Mouse (Mus musculus) megakaryocyte, embryonic 14.5 days (primary cell): ENCODE results near the gene Pkdcc.

Source experiments
- FLI1 ChIP-seq: IDR thresholded peaks from 2 replicates; pipeline ENCODE4 v1.6.1; 2012; ENCODE audit warnings: low read length, inconsistent platforms, mixed read lengths
- GATA1 ChIP-seq: IDR thresholded peaks from 3 replicates; pipeline ENCODE4 v1.6.1; 2012; ENCODE audit warnings: mixed read lengths, low read length, inconsistent platforms, borderline replicate concordance

DNA sequence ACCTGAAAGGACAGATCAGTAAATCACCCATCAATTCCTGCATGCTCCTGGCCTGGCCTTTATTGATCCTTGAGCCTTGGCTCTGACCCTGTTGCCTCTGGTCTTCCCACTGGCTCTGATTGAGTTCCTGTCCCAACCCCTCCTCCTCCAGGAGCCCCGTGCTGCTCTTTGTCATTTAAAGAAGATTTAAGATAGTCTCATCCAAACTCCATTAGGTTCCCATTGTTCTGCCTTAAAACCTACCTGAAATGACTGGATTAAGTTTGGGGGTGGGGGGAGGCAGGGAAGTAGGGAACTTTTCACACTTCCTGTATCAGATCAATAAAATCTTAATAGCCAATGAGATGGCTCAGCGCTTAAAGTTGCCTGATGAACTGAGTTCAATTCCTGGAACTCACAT lies 33.4 kb downstream of the Pkdcc start:
- TF ChIP-seq FLI1 (no peak), GATA1 (no peak)
